Mouse (Mus musculus): Measurements from ENCODE around the gene Crebl2. TPM values are rescaled to one million over a fixed set of nuclear protein-coding genes. Genes with fewer than 3 reads are reported as not detected.

Crebl2 gene
- polyA plus RNA-seq, 1 experiment from 2014 or later: 1.3 TPM

GRCm38 (mm10) chr6:134807794-134808193 lies 22.2 kb upstream of the Crebl2 start:
- no peak overlapping the region for H3K4me2 ChIP-seq (ENCODE audit: low read depth, severe bottlenecking)
- ATAC-seq (ENCODE audit: insufficient number of reproducible peaks, low FRiP score, low TSS enrichment, low read depth) (no peak), DNase-seq (ENCODE audit: low spot score) (no peak)
- no peaks in the 10 kb centered on the region for H3K9me3 ChIP-seq (ENCODE audit: control insufficient read depth, low read length)
- H3K36me3 ChIP-seq (ENCODE audit: control insufficient read depth, insufficient read depth, low read length): no peaks in the 10 kb centered on the region
- no peak overlapping the region for H3K27ac ChIP-seq (replicated peaks; ENCODE audit: low read depth, low read length)
- H3K4me3 ChIP-seq (ENCODE audit: low read depth, low read length): no peak overlapping the region
- H3K4me1 ChIP-seq (ENCODE audit: control insufficient read depth, insufficient read depth, low read length): no peaks in the 10 kb centered on the region
- H3K9ac ChIP-seq (ENCODE audit: low read length): no peak overlapping the region
- H3K27me3 ChIP-seq (ENCODE audit: control insufficient read depth, insufficient read depth, low read length): no peaks in the 10 kb centered on the region
- WGBS: 90% methylated on average over 11 of the region's 11 CpGs

GRCm38 (mm10) chr6:134813066-134813465 lies 16.9 kb upstream of the Crebl2 start:
- Histone ChIP-seq H3K27ac (replicated peaks; ENCODE audit: low read depth, low read length) (no peak overlapping the region), H3K9ac (ENCODE audit: low read length) (no peak overlapping the region), H3K9me3 (ENCODE audit: control insufficient read depth, low read length) (no peaks in the 10 kb centered on the region), H3K4me1 (ENCODE audit: control insufficient read depth, insufficient read depth, low read length) (no peaks in the 10 kb centered on the region), H3K4me2 (ENCODE audit: low read depth, severe bottlenecking) (no peak overlapping the region), H3K4me3 (ENCODE audit: low read depth, low read length) (no peak overlapping the region), H3K36me3 (ENCODE audit: control insufficient read depth, insufficient read depth, low read length) (no peaks in the 10 kb centered on the region), H3K27me3 (ENCODE audit: control insufficient read depth, insufficient read depth, low read length) (no peaks in the 10 kb centered on the region)
- WGBS: 76% methylated on average over 1 of the region's 1 CpGs
- ATAC-seq (ENCODE audit: insufficient number of reproducible peaks, low FRiP score, low TSS enrichment, low read depth): no peak
- DNase-seq (ENCODE audit: low spot score): no peak

- no peak overlapping the region for H3K4me2 ChIP-seq (ENCODE audit: low read depth, severe bottlenecking)
- no peak overlapping the region for H3K27ac ChIP-seq (replicated peaks; ENCODE audit: low read depth, low read length)
- ATAC-seq (ENCODE audit: insufficient number of reproducible peaks, low FRiP score, low TSS enrichment, low read depth) (no peak), DNase-seq (ENCODE audit: low spot score) (no peak)
- H3K9ac ChIP-seq (ENCODE audit: low read length): no peak overlapping the region
- no peaks in the 10 kb centered on the region for H3K36me3 ChIP-seq (ENCODE audit: control insufficient read depth, insufficient read depth, low read length)
- H3K9me3 ChIP-seq (ENCODE audit: control insufficient read depth, low read length): no peaks in the 10 kb centered on the region
- whole genome bisulfite sequencing: 70% methylated on average over 12 of the region's 12 CpGs
- no peaks in the 10 kb centered on the region for H3K4me1 ChIP-seq (ENCODE audit: control insufficient read depth, insufficient read depth, low read length)
- H3K4me3 ChIP-seq (ENCODE audit: low read depth, low read length): no peak overlapping the region
- H3K27me3 ChIP-seq (ENCODE audit: control insufficient read depth, insufficient read depth, low read length): no peaks in the 10 kb centered on the region
These were observed 12.7 kb upstream of the Crebl2 start for GRCm38 (mm10) chr6:134817051-134817928.

GRCm38 (mm10) chr6:134819741-134820140 lies 10.2 kb upstream of the Crebl2 start:
- Histone ChIP-seq H3K4me2 (ENCODE audit: low read depth, severe bottlenecking) (no peak overlapping the region), H3K36me3 (ENCODE audit: control insufficient read depth, insufficient read depth, low read length) (no peaks in the 10 kb centered on the region), H3K4me3 (ENCODE audit: low read depth, low read length) (no peak overlapping the region), H3K9me3 (ENCODE audit: control insufficient read depth, low read length) (no peaks in the 10 kb centered on the region), H3K27ac (replicated peaks; ENCODE audit: low read depth, low read length) (no peak overlapping the region), H3K27me3 (ENCODE audit: control insufficient read depth, insufficient read depth, low read length) (no peaks in the 10 kb centered on the region), H3K4me1 (ENCODE audit: control insufficient read depth, insufficient read depth, low read length) (no peaks in the 10 kb centered on the region), H3K9ac (ENCODE audit: low read length) (no peak overlapping the region)
- ATAC-seq (ENCODE audit: insufficient number of reproducible peaks, low FRiP score, low TSS enrichment, low read depth): no peak
- WGBS: 66% methylated on average over 5 of the region's 5 CpGs
- DNase-seq (ENCODE audit: low spot score): no peak

GRCm38 (mm10) chr6:134820411-134820810 lies 9.5 kb upstream of the Crebl2 start:
- Histone ChIP-seq H3K9ac (ENCODE audit: low read length) (no peak overlapping the region), H3K9me3 (ENCODE audit: control insufficient read depth, low read length) (no peaks in the 10 kb centered on the region), H3K4me1 (ENCODE audit: control insufficient read depth, insufficient read depth, low read length) (no peaks in the 10 kb centered on the region), H3K4me3 (ENCODE audit: low read depth, low read length) (no peak overlapping the region), H3K27me3 (ENCODE audit: control insufficient read depth, insufficient read depth, low read length) (no peaks in the 10 kb centered on the region), H3K27ac (replicated peaks; ENCODE audit: low read depth, low read length) (no peak overlapping the region), H3K4me2 (ENCODE audit: low read depth, severe bottlenecking) (no peak overlapping the region), H3K36me3 (ENCODE audit: control insufficient read depth, insufficient read depth, low read length) (no peaks in the 10 kb centered on the region)
- no peak for ATAC-seq (ENCODE audit: insufficient number of reproducible peaks, low FRiP score, low TSS enrichment, low read depth)
- WGBS: 72% methylated on average over 6 of the region's 6 CpGs
- no peak for DNase-seq (ENCODE audit: low spot score)

GRCm38 (mm10) chr6:134822844-134823243 lies 7.1 kb upstream of the Crebl2 start:
- 65% methylated on average over 10 of the region's 10 CpGs for WGBS
- Histone ChIP-seq H3K4me2 (ENCODE audit: low read depth, severe bottlenecking) (no peak overlapping the region), H3K9ac (ENCODE audit: low read length) (no peak overlapping the region), H3K4me1 (ENCODE audit: control insufficient read depth, insufficient read depth, low read length) (no peaks in the 10 kb centered on the region), H3K36me3 (ENCODE audit: control insufficient read depth, insufficient read depth, low read length) (no peaks in the 10 kb centered on the region), H3K4me3 (ENCODE audit: low read depth, low read length) (no peak overlapping the region), H3K27me3 (ENCODE audit: control insufficient read depth, insufficient read depth, low read length) (no peaks in the 10 kb centered on the region), H3K27ac (replicated peaks; ENCODE audit: low read depth, low read length) (no peak overlapping the region), H3K9me3 (ENCODE audit: control insufficient read depth, low read length) (no peaks in the 10 kb centered on the region)
- no peak for DNase-seq (ENCODE audit: low spot score)
- ATAC-seq (ENCODE audit: insufficient number of reproducible peaks, low FRiP score, low TSS enrichment, low read depth): no peak

GRCm38 (mm10) chr6:134830776-134831175 lies 822 bp downstream of the Crebl2 start:
- no peaks in the 10 kb centered on the region for H3K27me3 ChIP-seq (ENCODE audit: control insufficient read depth, insufficient read depth, low read length)
- H3K36me3 ChIP-seq (ENCODE audit: control insufficient read depth, insufficient read depth, low read length): no peaks in the 10 kb centered on the region
- peak overlapping the region; percentile 56; the same call in 1 of the 2 replicates for H3K9ac ChIP-seq (ENCODE audit: low read length)
- ATAC-seq (ENCODE audit: insufficient number of reproducible peaks, low FRiP score, low TSS enrichment, low read depth): no peak
- no peak overlapping the region for H3K27ac ChIP-seq (replicated peaks; ENCODE audit: low read depth, low read length)
- peak overlapping the region; percentile 60 for H3K4me3 ChIP-seq (ENCODE audit: low read depth, low read length)
- no peak for DNase-seq (ENCODE audit: low spot score)
- H3K4me2 ChIP-seq (ENCODE audit: low read depth, severe bottlenecking): peak overlapping the region; percentile 62
- no peaks in the 10 kb centered on the region for H3K9me3 ChIP-seq (ENCODE audit: control insufficient read depth, low read length)
- no peaks in the 10 kb centered on the region for H3K4me1 ChIP-seq (ENCODE audit: control insufficient read depth, insufficient read depth, low read length)
- WGBS: 2% methylated on average over 10 of the region's 10 CpGs

- Histone ChIP-seq H3K4me2 (ENCODE audit: low read depth, severe bottlenecking) (no peak overlapping the region), H3K9me3 (ENCODE audit: control insufficient read depth, low read length) (no peaks in the 10 kb centered on the region), H3K4me1 (ENCODE audit: control insufficient read depth, insufficient read depth, low read length) (no peaks in the 10 kb centered on the region), H3K9ac (ENCODE audit: low read length) (no peak overlapping the region), H3K27ac (replicated peaks; ENCODE audit: low read depth, low read length) (no peak overlapping the region), H3K4me3 (ENCODE audit: low read depth, low read length) (no peak overlapping the region), H3K36me3 (ENCODE audit: control insufficient read depth, insufficient read depth, low read length) (no peaks in the 10 kb centered on the region), H3K27me3 (ENCODE audit: control insufficient read depth, insufficient read depth, low read length) (no peaks in the 10 kb centered on the region)
- no peak for ATAC-seq (ENCODE audit: insufficient number of reproducible peaks, low FRiP score, low TSS enrichment, low read depth)
- WGBS: 73% methylated on average over 9 of the region's 9 CpGs
- no peak for DNase-seq (ENCODE audit: low spot score)
These were observed 4.8 kb downstream of the Crebl2 start for GRCm38 (mm10) chr6:134834585-134835251.

All from limb, embryonic 11.5 days (tissue).